Mouse (Mus musculus) thymus, adult 2 months (tissue): Measurements from ENCODE around the gene Bsnd.

Source experiments
- CTCF ChIP-seq: fragments of 200-500 bp; IDR thresholded peaks from 2 replicates; pipeline ENCODE4 v1.5.1; 2012; ENCODE audit warnings: mild to moderate bottlenecking, control low read depth, low read length, moderate library complexity, borderline replicate concordance; ENCODE audit not compliant: control insufficient read depth, poor library complexity, insufficient read depth; ENCODE audit errors: extremely low read depth
- POLR2A ChIP-seq: fragments of 200-500 bp; IDR thresholded peaks from 2 replicates; pipeline ENCODE4 v1.6.1; 2012; ENCODE audit warnings: mild to moderate bottlenecking, low read length, control low read depth, moderate library complexity; ENCODE audit not compliant: control insufficient read depth, poor library complexity, insufficient read depth; ENCODE audit errors: extremely low read depth

DNA sequence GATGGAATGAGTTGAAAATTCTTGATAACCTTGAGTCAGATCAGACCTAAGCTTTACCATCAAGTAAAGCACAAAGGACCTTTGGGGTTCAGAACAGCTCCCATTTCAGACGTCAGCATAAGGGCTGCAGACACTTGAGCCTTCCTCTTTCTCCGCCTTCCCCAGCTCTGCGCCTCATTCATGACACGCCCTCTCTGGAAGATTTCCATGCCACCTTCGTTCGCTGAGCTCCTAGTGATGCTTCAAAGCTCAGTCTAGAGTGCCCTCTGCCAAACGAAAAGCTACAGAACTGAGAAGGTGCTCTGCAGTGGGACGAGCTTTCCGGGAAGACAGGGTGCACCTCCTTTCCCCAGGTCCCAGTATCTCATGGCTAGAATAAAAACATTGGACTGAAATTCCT lies 30.1 kb downstream of the Bsnd start:
- TF ChIP-seq CTCF, result no peak
- no peak for TF ChIP-seq POLR2A
